Comparison of ENCODE assay signal across 24 mouse cellular contexts in the genomic region with DNA sequence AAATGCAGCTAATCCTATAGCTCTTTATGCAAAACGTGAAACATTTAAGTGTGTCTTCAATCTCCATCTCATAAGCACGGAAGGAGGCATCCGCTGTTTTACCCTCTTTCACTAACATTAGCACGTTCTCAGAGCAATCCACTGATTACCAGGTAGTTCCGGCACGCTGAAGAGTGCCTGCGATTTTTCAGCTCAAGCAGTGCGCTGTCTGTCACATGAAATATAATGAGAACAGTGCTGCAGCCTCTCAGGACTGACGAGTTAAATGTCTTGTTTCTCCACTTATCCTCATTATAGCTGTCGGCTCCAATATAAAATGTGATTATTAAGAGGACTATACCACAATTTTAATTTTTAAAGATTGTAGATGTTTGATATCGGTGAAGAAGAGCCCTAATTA.
A peak's percentile ranks its signal among the peaks of the same experiment; 100 is the strongest.
DNase-seq lines count a peak whose midpoint lies in the region; ATAC-seq and TF ChIP-seq lines count a peak whose summit lies in the region.
"Had no signal": no experiment of that assay in that cellular context is flagged by ENCODE, and none has a peak within 500 bp of the region (broad histone marks: within the 10 kb centered on the region; RNA-seq: fewer than 3 reads in every experiment).

No protein-coding gene starts in this region.

- H3K4me1 ChIP-seq in forebrain, embryonic 16.5 days (replicated peaks; ENCODE audit: control insufficient read depth, insufficient read depth, low read length): peaks cover 18% of the 10 kb centered on the region
- H3K4me1 ChIP-seq in forebrain, embryonic 14.5 days (ENCODE audit: control insufficient read depth, insufficient read depth, low read length): peaks cover 7% of the 10 kb centered on the region; the same call in 1 of the 2 replicates
- H3K4me1 ChIP-seq in heart, embryonic 15.5 days (replicated peaks): peaks cover 33% of the 10 kb centered on the region
- peaks cover 9% of the 10 kb centered on the region; the same call in 1 of the 2 replicates for H3K4me1 ChIP-seq in hindbrain, postnatal 0 days (ENCODE audit: insufficient read depth, low read length)
- H3K4me1 ChIP-seq in hindbrain, embryonic 10.5 days (replicated peaks): no peaks in the 10 kb centered on the region
- H3K4me1 ChIP-seq: embryonic facial prominence, embryonic 12.5 days had no signal

- WGBS in forebrain, embryonic 16.5 days: 69% methylated on average over 11 of the region's 11 CpGs
- WGBS in forebrain, embryonic 14.5 days: 72% methylated on average over 11 of the region's 11 CpGs
- WGBS in heart, embryonic 15.5 days: 57% methylated on average over 11 of the region's 11 CpGs
- WGBS in hindbrain, postnatal 0 days: 72% methylated on average over 11 of the region's 11 CpGs
- 93% methylated on average over 11 of the region's 11 CpGs for WGBS in hindbrain, embryonic 10.5 days

- H3K9ac ChIP-seq in forebrain, embryonic 16.5 days (replicated peaks; ENCODE audit: low read depth, low read length): no peak overlapping the region
- no peak overlapping the region for H3K9ac ChIP-seq in forebrain, embryonic 14.5 days (ENCODE audit: low read length)
- H3K9ac ChIP-seq in heart, embryonic 15.5 days: no peak overlapping the region
- H3K9ac ChIP-seq in hindbrain, postnatal 0 days (replicated peaks; ENCODE audit: low read length): no peak overlapping the region
- H3K9ac ChIP-seq: embryonic facial prominence, embryonic 12.5 days; limb, embryonic 13.5 days; liver, embryonic 13.5 days; lung, embryonic 14.5 days had no signal

- ATAC-seq in forebrain, embryonic 16.5 days: 0 out of 2 replicates have a peak, but pooled peaks have one; percentile 41
- ATAC-seq in forebrain, embryonic 14.5 days: no peak
- no peak for ATAC-seq in heart, embryonic 15.5 days (replicated peaks; ENCODE audit: insufficient number of reproducible peaks, insufficient read depth, low FRiP score, low read depth)
- ATAC-seq in hindbrain, postnatal 0 days: no peak
- ATAC-seq: CD4-positive, CD25-positive, alpha-beta regulatory T cell, adult 4 months had no signal

- intact Hi-C loops in heart, postnatal 10 days (cut with DNase I): loop anchor here (5.0 kb wide), 1 partner anchor 49 kb away; no protein-coding TSS in a partner anchor

- H3K9me3 ChIP-seq in forebrain, embryonic 16.5 days (ENCODE audit: control insufficient read depth, low read length): no peaks in the 10 kb centered on the region
- H3K9me3 ChIP-seq in forebrain, embryonic 14.5 days (replicated peaks; ENCODE audit: control insufficient read depth, low read length): no peaks in the 10 kb centered on the region
- H3K9me3 ChIP-seq in heart, embryonic 15.5 days (replicated peaks): no peaks in the 10 kb centered on the region
- no peaks in the 10 kb centered on the region for H3K9me3 ChIP-seq in hindbrain, postnatal 0 days (ENCODE audit: low read length)
- H3K9me3 ChIP-seq in hindbrain, embryonic 10.5 days: no peaks in the 10 kb centered on the region
- H3K9me3 ChIP-seq: embryonic facial prominence, embryonic 12.5 days; limb, embryonic 13.5 days; liver, embryonic 13.5 days had no signal

- no peak overlapping the region for H3K4me3 ChIP-seq in forebrain, embryonic 16.5 days (replicated peaks; ENCODE audit: low read length)
- no peak overlapping the region for H3K4me3 ChIP-seq in forebrain, embryonic 14.5 days (ENCODE audit: low read depth, low read length)
- no peak overlapping the region for H3K4me3 ChIP-seq in heart, embryonic 15.5 days
- no peak overlapping the region for H3K4me3 ChIP-seq in hindbrain, postnatal 0 days (ENCODE audit: low read length)
- no peak overlapping the region for H3K4me3 ChIP-seq in hindbrain, embryonic 10.5 days
- H3K4me3 ChIP-seq: embryonic facial prominence, embryonic 12.5 days; erythroblast, embryonic 14.5 days; limb, embryonic 13.5 days; liver, embryonic 13.5 days; myocyte had no signal

- no peak for TF ChIP-seq CTCF in hindbrain, postnatal 0 days (IDR thresholded peaks at IDR 0.05; ENCODE audit: low read depth)

- no peak overlapping the region for H3K27ac ChIP-seq in forebrain, embryonic 16.5 days (ENCODE audit: low read length)
- no peak overlapping the region for H3K27ac ChIP-seq in forebrain, embryonic 14.5 days (ENCODE audit: low read depth, low read length)
- H3K27ac ChIP-seq in heart, embryonic 15.5 days: peak overlapping the region; percentile 18; the same call in 1 of the 2 replicates
- no peak overlapping the region for H3K27ac ChIP-seq in hindbrain, postnatal 0 days
- H3K27ac ChIP-seq in hindbrain, embryonic 10.5 days: no peak overlapping the region
- H3K27ac ChIP-seq: embryonic facial prominence, embryonic 12.5 days; limb, embryonic 13.5 days; liver, embryonic 13.5 days had no signal

- no peak overlapping the region for H3K4me2 ChIP-seq in forebrain, embryonic 16.5 days (ENCODE audit: low read length)
- H3K4me2 ChIP-seq in forebrain, embryonic 14.5 days (ENCODE audit: low read length): no peak overlapping the region
- no peak overlapping the region for H3K4me2 ChIP-seq in heart, embryonic 15.5 days
- no peak overlapping the region for H3K4me2 ChIP-seq in hindbrain, postnatal 0 days (ENCODE audit: low read depth, low read length)
- H3K4me2 ChIP-seq: embryonic facial prominence, embryonic 12.5 days; heart, embryonic 11.5 days; limb, embryonic 13.5 days; liver, embryonic 13.5 days; lung, embryonic 14.5 days had no signal

- H3K27me3 ChIP-seq in forebrain, embryonic 16.5 days (replicated peaks; ENCODE audit: control insufficient read depth, insufficient read depth, low read length): no peaks in the 10 kb centered on the region
- H3K27me3 ChIP-seq in forebrain, embryonic 14.5 days (replicated peaks; ENCODE audit: control insufficient read depth, insufficient read depth, low read length): no peaks in the 10 kb centered on the region
- H3K27me3 ChIP-seq in heart, embryonic 15.5 days: no peaks in the 10 kb centered on the region
- no peaks in the 10 kb centered on the region for H3K27me3 ChIP-seq in hindbrain, postnatal 0 days (ENCODE audit: insufficient read depth, low read length)
- H3K27me3 ChIP-seq in hindbrain, embryonic 10.5 days (ENCODE audit: insufficient read depth, poor library complexity, severe bottlenecking): no peaks in the 10 kb centered on the region
- H3K27me3 ChIP-seq: embryonic facial prominence, embryonic 12.5 days; limb, embryonic 13.5 days; liver, embryonic 13.5 days had no signal

- DNase-seq in forebrain, embryonic 14.5 days (ENCODE audit: low spot score): no peak
- no peak for DNase-seq in heart, postnatal 10 days
- DNase-seq in hindbrain, postnatal 0 days (ENCODE audit: low spot score): peak; percentile 30
- DNase-seq in hindbrain, embryonic 10.5 days (ENCODE audit: low spot score): no peak
- DNase-seq in MN1 (ENCODE audit: low spot score): peak; percentile 32
- DNase-seq: adrenal gland, postnatal 14 days; cerebellum, adult 11 months; cerebellum, postnatal 10 days; gastrocnemius, postnatal 10 days; kidney, adult 11 months; liver, embryonic 13.5 days; lung, embryonic 14.5 days; lung, postnatal 36 days; right cerebral cortex, postnatal 14 days; spleen, adult 18-20 months; thymus, postnatal 25 days had no signal

- no peaks in the 10 kb centered on the region for H3K36me3 ChIP-seq in forebrain, embryonic 16.5 days (ENCODE audit: control insufficient read depth, insufficient read depth)
- no peaks in the 10 kb centered on the region for H3K36me3 ChIP-seq in forebrain, embryonic 14.5 days (ENCODE audit: control insufficient read depth, insufficient read depth, low read length)
- no peaks in the 10 kb centered on the region for H3K36me3 ChIP-seq in heart, embryonic 15.5 days
- H3K36me3 ChIP-seq in hindbrain, postnatal 0 days (ENCODE audit: insufficient read depth, low read length): no peaks in the 10 kb centered on the region
- H3K36me3 ChIP-seq in hindbrain, embryonic 10.5 days: 0 out of 2 replicates have a peak, but pooled peaks cover 4% of the 10 kb centered on the region
- H3K36me3 ChIP-seq: embryonic facial prominence, embryonic 12.5 days; liver, embryonic 13.5 days had no signal

Comparison
In these comparisons a context has a peak if more than half of its experiments do, and no peak if none do; other contexts are left out.
1. DNase-seq: peak in hindbrain, postnatal 0 days (single experiment) and MN1 (single experiment); none in forebrain, embryonic 14.5 days (single experiment), heart, postnatal 10 days (0 of 2) and hindbrain, embryonic 10.5 days (single experiment).